Mouse (Mus musculus) hindbrain, postnatal 0 days (tissue): ENCODE data around the gene Ccdc105. TPM values are rescaled to one million over a fixed set of nuclear protein-coding genes. Genes with fewer than 3 reads are reported as not detected.

Source experiments
- ATAC-seq: fragments of 200-750 bp; cut with Nextera tagmentation; 2 replicates; pipeline ENCODE4 v1.8.0; 2017; ENCODE audit warnings: mild to moderate bottlenecking, moderate TSS enrichment, moderate library complexity
- DNase-seq: peaks from one replicate; pipeline ENCODE4 v3.0.0-alpha.2; 2015; ENCODE audit warnings: low spot score
- H3K27ac ChIP-seq: fragments of 300-500 bp; sonication (generic); 2 replicates; pipeline ENCODE4 v1.5.1; 2014; ENCODE audit warnings: mild to moderate bottlenecking
- H3K27me3 ChIP-seq: fragments of 300-500 bp; sonication (generic); 2 replicates; pipeline ENCODE4 v1.6.1; 2014; ENCODE audit warnings: low read length, mixed read lengths; ENCODE audit not compliant: insufficient read depth
- H3K36me3 ChIP-seq: fragments of 300-500 bp; sonication (generic); 2 replicates; pipeline ENCODE4 v1.6.1; 2014; ENCODE audit warnings: low read length, mixed read lengths; ENCODE audit not compliant: insufficient read depth
- H3K4me1 ChIP-seq: fragments of 300-500 bp; sonication (generic); 2 replicates; pipeline ENCODE4 v1.6.1; 2014; ENCODE audit warnings: antibody characterized with exemption, low read length, mixed read lengths; ENCODE audit not compliant: insufficient read depth
- H3K4me2 ChIP-seq: fragments of 300-500 bp; sonication (generic); 2 replicates; pipeline ENCODE4 v1.6.1; 2014; ENCODE audit warnings: low read depth, mild to moderate bottlenecking, low read length, moderate library complexity, mixed read lengths
- H3K4me3 ChIP-seq: fragments of 300-500 bp; sonication (generic); 2 replicates; pipeline ENCODE4 v1.5.1; 2014; ENCODE audit warnings: low read length
- H3K9ac ChIP-seq: fragments of 300-500 bp; sonication (generic); replicated peaks from 2 replicates; pipeline ENCODE4 v1.6.1; 2014; ENCODE audit warnings: mild to moderate bottlenecking, low read length, moderate library complexity, mixed read lengths
- H3K9me3 ChIP-seq: fragments of 300-500 bp; sonication (generic); 2 replicates; pipeline ENCODE4 v1.6.1; 2016; ENCODE audit warnings: low read length, mixed read lengths
- CTCF ChIP-seq: IDR thresholded peaks from 2 replicates; pipeline ENCODE4 v1.5.1; 2016; ENCODE audit warnings: antibody characterized with exemption, control low read depth, low read depth
- WGBS: fragments of 180-500 bp; shearing (Covaris S2); extraction: QIAGEN DNeasy Blood & Tissue Kit; methylation state at CpG from one replicate; pipeline ENCODE4 v1.1.7; 2014; 5-methylcytosine and 5-hydroxymethylcytosine counted together
- polyA plus RNA-seq: library from polyadenylated mRNA; unstranded; fragments of >200 nt; fragmentation: Nextera tagmentation; extraction: Ambion mirVana; gene quantifications from 2 replicates; pipeline ENCODE4 v1.2.1, GENCODE M21; 2015
- total RNA-seq: library from RNA; depleted of rRNA; stranded (reverse); fragments of >200 nt; gene quantifications from 2 replicates; pipeline ENCODE4 v1.2.3, GENCODE M21; 2014; rRNA removed

Gene Ccdc105
- total and polyA plus RNA-seq, 2 experiments from 2014 or later, result 0.28 TPM; not detected in 1

DNA sequence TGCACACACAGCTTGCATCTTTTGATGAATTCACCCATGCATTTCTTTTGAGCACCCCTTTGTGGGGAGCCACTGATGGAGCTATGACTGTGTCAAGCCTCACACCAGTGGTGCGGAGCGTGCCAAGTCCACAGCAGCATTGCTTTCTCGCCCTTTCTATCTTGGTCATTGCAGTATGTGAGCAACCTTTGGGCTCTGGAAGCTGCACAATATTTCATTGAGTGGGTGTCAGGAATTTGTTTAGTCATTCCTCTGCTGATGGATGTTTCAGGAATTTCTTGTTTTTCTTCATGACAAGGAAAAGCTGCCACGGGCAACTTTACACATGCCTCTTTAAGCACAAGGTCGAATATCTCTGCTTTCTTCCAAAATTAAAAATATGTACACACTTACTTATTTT lies 30.8 kb downstream of the Ccdc105 start:
- H3K36me3 ChIP-seq, result no peaks in the 10 kb centered on the region
- H3K4me2 ChIP-seq, result no peak overlapping the region
- WGBS, result 71% methylated on average over 5 of the region's 5 CpGs
- H3K4me3 ChIP-seq, result no peak overlapping the region
- no peak for TF ChIP-seq CTCF
- H3K27me3 ChIP-seq, result no peaks in the 10 kb centered on the region
- no peak overlapping the region for H3K27ac ChIP-seq
- no peaks in the 10 kb centered on the region for H3K9me3 ChIP-seq
- DNase-seq (no peak), ATAC-seq (no peak)
- H3K4me1 ChIP-seq, result 0 out of 2 replicates have a peak, but pooled peaks cover 3% of the 10 kb centered on the region
- no peak overlapping the region for H3K9ac ChIP-seq

DNA sequence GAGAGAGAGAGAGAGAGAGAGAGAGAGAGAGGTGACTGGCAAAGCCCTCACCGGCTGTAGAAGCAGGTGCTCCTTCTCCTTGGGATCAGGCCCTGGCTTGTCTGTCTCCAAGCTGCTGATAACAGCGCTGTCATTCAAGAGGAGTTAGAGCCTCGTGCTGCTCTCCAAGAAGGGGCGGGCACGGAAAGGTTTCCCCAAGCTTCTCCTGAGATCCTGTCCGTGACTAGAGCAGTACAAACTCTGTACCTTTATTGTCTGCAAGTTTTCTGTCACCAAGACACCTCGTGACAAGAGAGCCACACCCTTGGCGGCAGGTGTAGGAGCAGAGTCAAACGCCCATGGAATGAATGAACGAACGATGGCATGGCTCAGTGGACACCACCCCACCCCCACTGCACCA lies 34.8 kb downstream of the Ccdc105 start, which contains the start of gene Casp14:
Casp14 (minus strand) TSS at position 239 of the 400 bp plus-strand sequence.
- Histone ChIP-seq H3K27me3 (no peaks in the 10 kb centered on the region), H3K4me1 (no peaks in the 10 kb centered on the region), H3K4me2 (no peak within 1 kb of the TSS), H3K4me3 (no peak within 1 kb of the TSS), H3K27ac (no peak within 1 kb of the TSS), H3K9me3 (no peaks in the 10 kb centered on the region), H3K9ac (no peak within 1 kb of the TSS), H3K36me3 (no peaks in the 10 kb centered on the region)
- no peak for DNase-seq
- 69% methylated on average over 11 of the region's 11 CpGs for WGBS
- no peak for TF ChIP-seq CTCF
- no peak for ATAC-seq

DNA sequence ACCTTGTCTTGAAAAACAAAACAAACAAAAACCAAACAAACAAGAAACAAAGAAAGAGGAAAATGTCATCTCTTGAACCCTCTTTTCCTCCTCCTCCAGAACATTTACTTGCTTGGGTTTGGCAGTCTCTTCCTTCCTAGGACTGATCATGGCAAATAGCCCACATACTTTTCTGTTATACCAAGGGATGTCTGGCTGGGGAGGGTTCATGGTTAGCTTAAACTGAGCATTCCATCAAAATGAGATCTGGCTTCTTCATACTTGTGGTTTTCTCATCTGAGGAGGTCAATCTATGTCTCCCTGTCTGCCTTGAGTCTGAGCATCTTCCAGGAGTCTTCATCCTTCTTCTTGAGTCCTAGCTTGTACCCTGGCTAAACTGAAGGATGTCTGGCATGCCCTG lies 36.6 kb downstream of the Ccdc105 start:
- H3K4me3 ChIP-seq, result no peak overlapping the region
- DNase-seq (no peak), ATAC-seq (no peak)
- no peaks in the 10 kb centered on the region for H3K9me3 ChIP-seq
- H3K4me2 ChIP-seq, result no peak overlapping the region
- no peaks in the 10 kb centered on the region for H3K36me3 ChIP-seq
- H3K27me3 ChIP-seq, result no peaks in the 10 kb centered on the region
- TF ChIP-seq CTCF, result no peak
- H3K9ac ChIP-seq, result no peak overlapping the region
- H3K4me1 ChIP-seq, result no peaks in the 10 kb centered on the region
- no peak overlapping the region for H3K27ac ChIP-seq

DNA sequence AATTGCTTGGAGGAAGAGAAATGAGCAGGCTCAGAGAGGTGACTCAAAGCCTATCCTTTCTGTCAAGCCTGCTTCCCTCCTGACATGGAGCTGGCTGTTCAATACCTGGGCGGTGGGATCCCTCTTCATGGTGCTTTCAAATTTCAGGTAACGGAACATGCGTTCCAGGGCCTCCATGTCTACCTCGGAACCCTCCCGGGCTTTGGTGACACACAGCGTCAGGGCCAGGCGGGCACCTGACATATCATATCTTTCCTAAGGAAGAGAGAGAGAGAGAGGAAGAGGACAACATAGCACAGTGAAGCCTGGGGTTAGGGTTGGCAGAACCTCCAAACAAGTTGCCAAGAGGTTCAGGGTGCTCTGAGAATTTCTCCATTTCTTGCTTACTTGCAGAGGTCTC lies 37.7 kb downstream of the Ccdc105 start:
- H3K4me3 ChIP-seq, result no peak overlapping the region
- H3K27ac ChIP-seq, result no peak overlapping the region
- no peak overlapping the region for H3K9ac ChIP-seq
- no peaks in the 10 kb centered on the region for H3K9me3 ChIP-seq
- H3K4me1 ChIP-seq, result no peaks in the 10 kb centered on the region
- no peak for DNase-seq
- no peak for TF ChIP-seq CTCF
- H3K4me2 ChIP-seq, result no peak overlapping the region
- 94% methylated on average over 7 of the region's 7 CpGs for WGBS
- no peaks in the 10 kb centered on the region for H3K36me3 ChIP-seq
- no peaks in the 10 kb centered on the region for H3K27me3 ChIP-seq
- no peak for ATAC-seq

DNA sequence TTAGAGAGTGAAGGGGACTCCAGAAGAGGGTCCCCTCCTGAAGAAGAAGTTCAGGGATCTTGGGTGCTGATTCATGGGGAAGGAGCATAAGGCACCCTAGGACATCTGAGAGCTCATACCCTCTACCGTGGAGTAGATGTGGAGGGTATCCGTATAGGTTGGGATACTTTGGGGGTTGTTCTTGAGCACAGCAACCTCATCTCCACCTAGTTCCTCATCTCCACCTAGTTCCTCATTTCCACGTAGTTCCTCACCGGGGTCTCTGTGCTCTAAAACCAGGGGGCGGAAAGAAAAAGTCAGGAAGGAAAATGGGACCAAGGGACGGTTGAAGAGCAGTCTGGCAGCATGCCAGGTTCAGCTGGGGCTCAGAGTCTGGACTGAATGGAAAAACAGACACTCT lies 38.7 kb downstream of the Ccdc105 start:
- no peak overlapping the region for H3K4me3 ChIP-seq
- 73% methylated on average over 6 of the region's 6 CpGs for WGBS
- H3K9me3 ChIP-seq, result no peaks in the 10 kb centered on the region
- TF ChIP-seq CTCF, result no peak
- ATAC-seq, result no peak
- H3K4me2 ChIP-seq, result no peak overlapping the region
- no peak overlapping the region for H3K27ac ChIP-seq
- H3K27me3 ChIP-seq, result no peaks in the 10 kb centered on the region
- no peaks in the 10 kb centered on the region for H3K4me1 ChIP-seq
- no peak for DNase-seq
- no peak overlapping the region for H3K9ac ChIP-seq
- no peaks in the 10 kb centered on the region for H3K36me3 ChIP-seq

DNA sequence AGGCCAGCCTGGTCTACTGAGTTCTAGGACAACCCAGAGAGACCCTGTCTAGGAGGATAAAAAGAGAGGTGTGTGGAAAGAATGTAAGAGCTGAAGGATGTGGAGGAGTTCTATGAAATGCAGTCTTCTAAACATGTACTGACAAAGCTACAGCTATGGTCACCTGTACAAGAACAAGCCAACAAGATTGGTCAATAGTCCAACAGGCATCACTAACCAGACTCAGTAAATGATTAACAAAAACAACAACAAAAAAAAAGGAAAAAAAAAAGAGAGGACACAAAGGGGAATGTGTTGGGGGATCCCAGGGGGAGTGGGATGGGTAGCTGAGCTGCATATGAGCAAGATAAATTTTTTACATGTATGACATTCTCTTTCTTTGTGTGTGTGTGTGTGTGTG lies 42.2 kb downstream of the Ccdc105 start:
- TF ChIP-seq CTCF, result no peak
- no peak overlapping the region for H3K4me3 ChIP-seq
- DNase-seq (no peak), ATAC-seq (no peak)
- H3K4me2 ChIP-seq, result no peak overlapping the region
- no peak overlapping the region for H3K9ac ChIP-seq
- no peaks in the 10 kb centered on the region for H3K36me3 ChIP-seq
- H3K9me3 ChIP-seq, result no peaks in the 10 kb centered on the region
- H3K27me3 ChIP-seq, result no peaks in the 10 kb centered on the region
- no peak overlapping the region for H3K27ac ChIP-seq
- H3K4me1 ChIP-seq, result no peaks in the 10 kb centered on the region

DNA sequence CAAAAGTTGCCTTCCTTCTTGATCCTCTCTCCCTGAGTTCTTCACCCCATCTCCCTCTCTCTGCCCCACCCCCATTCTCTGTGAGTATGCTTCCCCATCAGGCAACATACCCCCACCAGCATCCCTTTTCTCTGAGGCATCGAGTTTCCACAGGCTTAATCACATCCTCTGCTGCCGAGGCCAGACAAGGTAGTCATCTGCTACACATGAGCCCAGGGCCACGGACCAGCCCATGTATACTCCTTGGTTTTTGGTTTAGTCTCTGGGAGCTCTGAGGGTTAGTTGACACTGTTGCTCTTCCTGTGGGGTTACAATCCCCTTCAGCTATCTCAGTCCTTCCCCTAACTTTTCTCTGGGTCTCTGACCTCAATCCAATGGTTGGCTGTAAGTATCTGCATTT lies 52.0 kb downstream of the Ccdc105 start:
- DNase-seq (no peak), ATAC-seq (no peak)
- H3K4me1 ChIP-seq, result no peaks in the 10 kb centered on the region
- H3K27me3 ChIP-seq, result no peaks in the 10 kb centered on the region
- H3K4me3 ChIP-seq, result no peak overlapping the region
- WGBS, result 58% methylated on average over 3 of the region's 3 CpGs
- H3K9ac ChIP-seq, result no peak overlapping the region
- H3K36me3 ChIP-seq, result no peaks in the 10 kb centered on the region
- no peak overlapping the region for H3K4me2 ChIP-seq
- no peaks in the 10 kb centered on the region for H3K9me3 ChIP-seq
- no peak for TF ChIP-seq CTCF
- no peak overlapping the region for H3K27ac ChIP-seq

Other genes with a start within 250 kb of the Ccdc105 start
- gene Olfr1358, start 235.6 kb downstream of the Ccdc105 start, total RNA-seq, result not detected in 2 replicates
- gene Olfr1358, start 235.6 kb downstream of the Ccdc105 start, polyA plus RNA-seq, result not detected in 2 replicates
- 59.1 and 66.2 TPM in 2 replicates for gene Ilvbl, start 178.7 kb downstream of the Ccdc105 start, total RNA-seq
- 83.6 and 86.4 TPM in 2 replicates for gene Ilvbl, start 178.7 kb downstream of the Ccdc105 start, polyA plus RNA-seq
- gene Syde1, start 161.1 kb downstream of the Ccdc105 start, total RNA-seq, result 5.6 and 7.2 TPM in 2 replicates
- gene Syde1, start 161.1 kb downstream of the Ccdc105 start, polyA plus RNA-seq, result 3.5 and 3.6 TPM in 2 replicates
- gene Olfr1357, start 135.0 kb downstream of the Ccdc105 start, total RNA-seq, result not detected in 2 replicates
- not detected in 2 replicates for gene Olfr1357, start 135.0 kb downstream of the Ccdc105 start, polyA plus RNA-seq
- gene Casp14, start 34.8 kb downstream of the Ccdc105 start, total RNA-seq, result not detected in 2 replicates
- not detected in 2 replicates for gene Casp14, start 34.8 kb downstream of the Ccdc105 start, polyA plus RNA-seq
- gene Slc1a6, start 27.4 kb upstream of the Ccdc105 start, total RNA-seq, result 79.2 and 80.1 TPM in 2 replicates
- gene Slc1a6, start 27.4 kb upstream of the Ccdc105 start, polyA plus RNA-seq, result 38.8 and 41.3 TPM in 2 replicates
- not detected in 2 replicates for gene Olfr1356, start 99.1 kb upstream of the Ccdc105 start, total RNA-seq
- gene Olfr1356, start 99.1 kb upstream of the Ccdc105 start, polyA plus RNA-seq, result not detected in 2 replicates
- not detected in 2 replicates for gene Olfr1355, start 122.5 kb upstream of the Ccdc105 start, total RNA-seq
- gene Olfr1355, start 122.5 kb upstream of the Ccdc105 start, polyA plus RNA-seq, result not detected in 2 replicates
- not detected in 2 replicates for gene Olfr1354, start 160.1 kb upstream of the Ccdc105 start, total RNA-seq
- not detected in 2 replicates for gene Olfr1354, start 160.1 kb upstream of the Ccdc105 start, polyA plus RNA-seq
- gene Olfr8, start 197.6 kb upstream of the Ccdc105 start, total RNA-seq, result not detected in 2 replicates
- not detected in 2 replicates for gene Olfr8, start 197.6 kb upstream of the Ccdc105 start, polyA plus RNA-seq
- gene Olfr1353, start 210.2 kb upstream of the Ccdc105 start, total RNA-seq, result not detected in 2 replicates
- gene Olfr1353, start 210.2 kb upstream of the Ccdc105 start, polyA plus RNA-seq, result not detected in 2 replicates
- not detected in 2 replicates for gene Olfr1352, start 228.0 kb upstream of the Ccdc105 start, total RNA-seq
- gene Olfr1352, start 228.0 kb upstream of the Ccdc105 start, polyA plus RNA-seq, result not detected in 2 replicates